Mouse (Mus musculus): ENCODE measurements around the gene Gm10097. TPM values are rescaled to one million over a fixed set of nuclear protein-coding genes. Genes with fewer than 3 reads are reported as not detected.

Gene Gm10097
- total RNA-seq (2021) = under 1 TPM in 1 of 2 experiments, not detected in 1; 0.26 TPM
- long read RNA-seq, experiment 1 = 0 reads
- long read RNA-seq, experiment 2, partial matches to known transcripts = 0 of 1 reads
- long read RNA-seq, experiment 2, other reads (novel, unspliced or antisense) = 1 of 1 reads

GRCm38 (mm10) chr10:5068676-5069265 is at the start of gene Gm10097:
Gm10097 (plus strand) TSS chr10:5069192.
- DNase-seq = peak in 1 of 2 experiments; percentile 29
- intact Hi-C loops (cut with DNase I) = no loop called here

GRCm38 (mm10) chr10:5025906-5026305 is 43.1 kb upstream of the Gm10097 start:
- intact Hi-C loops (cut with DNase I) = no loop called here

DNA sequence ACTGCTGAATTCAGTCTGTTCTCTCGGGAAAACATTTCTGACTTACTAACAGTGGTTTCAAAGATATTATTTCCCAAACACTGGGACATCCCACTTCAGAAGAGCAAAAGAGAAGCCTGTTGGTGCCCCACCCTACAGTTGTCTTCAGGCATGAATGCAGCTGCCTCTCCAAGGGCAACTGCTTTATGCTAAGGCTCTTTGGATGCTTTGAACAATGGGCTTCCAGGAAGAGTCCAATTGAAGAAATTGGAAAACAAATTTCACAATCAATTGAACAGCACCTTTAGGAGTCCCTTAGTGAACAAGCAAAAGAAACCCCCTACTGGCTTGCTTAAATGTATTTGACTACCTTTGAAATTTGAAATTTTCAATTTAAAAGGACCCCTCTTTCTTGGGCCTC is 41.8 kb upstream of the Gm10097 start:
- intact Hi-C loops (cut with DNase I) = no loop called here
- DNase-seq = no peak

More at GRCm38 (mm10) chr10:5025906-5026305, 43.1 kb upstream of the Gm10097 start:
- DNase-seq = no peak

- DNase-seq = no peak
Observed at GRCm38 (mm10) chr10:5028301-5028700, 40.7 kb upstream of the Gm10097 start.

GRCm38 (mm10) chr10:5029161-5029560 is 39.8 kb upstream of the Gm10097 start:
- no peak for DNase-seq

More at GRCm38 (mm10) chr10:5028301-5028700, 40.7 kb upstream of the Gm10097 start:
- intact Hi-C loops (cut with DNase I) = no loop called here

DNA sequence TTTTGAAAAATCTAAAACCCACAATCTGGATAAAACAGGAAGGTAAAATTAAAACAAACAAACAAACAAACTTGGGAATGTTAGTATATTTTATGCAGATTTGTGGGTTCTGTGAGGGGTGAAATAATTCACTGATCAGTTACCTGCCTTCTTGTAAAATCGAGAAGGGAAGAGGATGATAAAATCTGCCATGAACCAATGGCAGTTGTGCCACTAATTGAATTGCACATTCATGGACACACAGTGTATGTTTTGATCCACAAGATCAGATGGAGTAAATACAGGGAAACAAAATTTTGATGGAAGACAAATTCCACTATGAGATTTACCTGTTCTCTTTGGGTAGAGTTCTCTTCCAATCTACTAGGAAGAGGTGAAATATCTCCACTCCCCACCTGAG is 39.1 kb upstream of the Gm10097 start:
- DNase-seq = no peak
- intact Hi-C loops (cut with DNase I) = no loop called here

More at GRCm38 (mm10) chr10:5029161-5029560, 39.8 kb upstream of the Gm10097 start:
- intact Hi-C loops (cut with DNase I) = no loop called here

DNA sequence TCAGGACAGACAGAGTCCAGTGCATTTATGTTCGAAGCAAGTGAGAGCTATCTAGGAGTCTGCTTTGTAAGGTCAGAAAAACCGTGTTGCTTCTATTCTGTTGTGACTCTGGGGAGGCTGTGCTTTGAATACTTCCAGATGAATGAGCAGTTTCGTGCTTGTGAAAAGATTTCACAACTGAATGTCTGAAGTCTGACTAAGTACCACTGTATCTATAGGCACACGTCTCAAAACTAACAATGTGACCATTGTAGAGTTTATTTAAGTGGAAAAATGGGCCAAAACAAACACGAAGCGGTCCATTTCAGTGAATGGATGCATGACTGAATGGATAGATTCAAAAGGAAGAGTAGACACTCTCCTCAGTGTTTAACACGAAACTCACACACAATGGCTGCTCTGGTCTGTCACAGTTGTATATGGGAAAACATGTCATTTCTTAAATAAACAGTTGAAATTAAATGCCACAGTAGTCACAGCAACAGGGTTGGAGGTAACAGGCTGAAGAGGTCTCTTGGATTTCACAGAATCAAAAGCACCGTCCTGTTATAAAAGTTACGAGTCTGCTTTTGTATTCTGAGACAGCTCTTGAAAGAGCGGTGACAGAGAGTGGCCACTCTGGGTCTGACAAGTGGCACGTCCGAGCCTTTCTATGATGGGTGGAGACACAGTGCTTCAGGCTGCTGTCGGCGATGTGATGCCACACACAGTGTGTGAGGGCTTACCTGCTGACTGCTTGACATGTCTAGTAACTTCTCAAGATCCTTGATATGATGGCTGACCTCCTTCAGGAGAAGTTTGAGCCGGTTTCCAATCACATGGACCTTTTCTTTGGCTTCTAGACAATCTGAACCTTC is 36.6 kb upstream of the Gm10097 start:
- no peak for DNase-seq
- intact Hi-C loops (cut with DNase I) = no loop called here

DNA sequence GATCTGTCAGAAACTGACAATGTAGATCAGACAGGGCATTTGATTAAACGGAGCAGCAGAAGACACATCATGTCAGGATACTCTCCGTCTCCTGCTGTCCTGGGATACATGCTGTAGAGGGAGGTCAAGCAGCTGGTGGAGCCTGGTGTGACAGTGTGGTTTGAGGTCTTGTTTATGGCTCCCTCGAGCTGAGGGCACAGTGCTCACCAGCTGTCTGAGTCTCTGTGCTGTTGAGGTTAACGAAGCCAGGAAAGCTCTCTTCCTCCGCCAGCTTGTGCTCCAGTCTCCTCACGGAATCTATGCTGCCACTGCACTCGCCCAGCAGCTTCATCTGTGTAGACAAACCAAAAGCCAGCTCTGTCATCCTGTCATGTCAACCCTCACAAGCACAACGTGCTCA is 27.7 kb upstream of the Gm10097 start:
- intact Hi-C loops (cut with DNase I) = no loop called here
- DNase-seq = no peak

DNA sequence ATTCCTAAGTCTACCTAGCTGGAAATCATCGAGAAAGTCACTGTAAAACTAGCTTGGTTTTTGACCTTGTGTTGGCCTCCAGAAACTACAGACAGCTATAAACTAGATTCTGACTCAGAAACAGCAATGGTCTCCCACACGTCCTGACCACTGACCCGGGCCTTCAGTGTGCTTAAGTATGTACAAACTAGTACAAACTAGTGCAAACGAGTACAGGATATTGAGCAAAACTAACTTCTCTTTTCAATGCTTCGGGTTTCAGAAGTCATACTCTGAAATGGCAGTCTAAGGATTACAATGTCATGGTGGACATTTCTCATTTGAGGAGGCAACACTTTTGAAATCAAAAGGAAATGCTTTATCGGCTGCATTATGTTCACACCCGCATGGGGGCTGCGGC is 24.5 kb upstream of the Gm10097 start:
- DNase-seq = no peak
- intact Hi-C loops (cut with DNase I) = no loop called here

GRCm38 (mm10) chr10:5045213-5045612 is 23.8 kb upstream of the Gm10097 start:
- intact Hi-C loops (cut with DNase I) = no loop called here
- DNase-seq = no peak

- intact Hi-C loops (cut with DNase I) = no loop called here
- no peak for DNase-seq
Observed at GRCm38 (mm10) chr10:5045671-5046070, 23.3 kb upstream of the Gm10097 start.

- no peak for DNase-seq
- intact Hi-C loops (cut with DNase I) = no loop called here
Observed at GRCm38 (mm10) chr10:5056243-5056735, 12.7 kb upstream of the Gm10097 start.

DNA sequence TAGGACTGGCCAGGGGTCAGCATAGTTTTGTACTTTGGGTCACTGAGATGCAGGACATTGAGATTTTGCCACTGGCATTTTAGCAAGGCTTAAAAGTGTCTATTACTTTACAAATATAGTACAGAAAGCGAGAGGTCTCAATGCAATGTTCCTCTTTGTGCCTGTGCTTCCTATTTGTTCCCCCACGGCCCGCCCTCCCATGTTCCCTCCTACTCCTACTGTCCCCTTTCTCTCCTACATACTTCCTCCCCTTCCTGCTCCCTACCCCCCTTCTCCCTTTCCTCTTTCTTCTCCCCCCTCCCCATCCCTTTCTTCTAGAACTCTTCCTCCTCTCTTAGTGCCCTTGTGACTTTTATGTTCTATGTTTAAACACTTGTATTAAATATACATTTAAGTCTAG is 12.1 kb upstream of the Gm10097 start:
- no peak for DNase-seq
- intact Hi-C loops (cut with DNase I) = no loop called here

DNA sequence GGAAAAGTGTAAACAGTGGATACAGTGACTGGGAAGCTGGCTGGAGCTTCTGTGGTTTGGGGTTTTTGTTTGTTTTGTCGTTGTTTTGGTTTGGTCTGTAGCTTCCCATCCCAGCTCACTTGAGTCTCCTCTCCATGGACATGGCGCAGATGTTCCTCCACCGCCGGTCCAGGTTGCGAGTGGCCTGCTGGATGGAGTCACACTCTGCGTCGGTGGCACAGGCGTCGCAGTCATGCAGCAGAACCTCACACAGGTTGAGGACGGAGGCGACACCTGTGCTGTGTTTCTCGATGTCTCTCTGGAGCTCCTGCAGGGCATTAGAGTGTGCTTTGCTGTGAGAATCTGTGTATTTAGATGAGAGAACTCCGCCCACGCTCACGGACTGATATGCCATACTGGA is 11.3 kb upstream of the Gm10097 start:
- intact Hi-C loops (cut with DNase I) = no loop called here
- DNase-seq = no peak

GRCm38 (mm10) chr10:5058876-5059275 is 10.1 kb upstream of the Gm10097 start:
- intact Hi-C loops (cut with DNase I) = no loop called here
- DNase-seq = no peak

GRCm38 (mm10) chr10:5059983-5060382 is 9.0 kb upstream of the Gm10097 start:
- DNase-seq = no peak

GRCm38 (mm10) chr10:5067113-5067512 is 1.9 kb upstream of the Gm10097 start:
- intact Hi-C loops (cut with DNase I) = no loop called here

More at GRCm38 (mm10) chr10:5059983-5060382, 9.0 kb upstream of the Gm10097 start:
- intact Hi-C loops (cut with DNase I) = no loop called here

DNA sequence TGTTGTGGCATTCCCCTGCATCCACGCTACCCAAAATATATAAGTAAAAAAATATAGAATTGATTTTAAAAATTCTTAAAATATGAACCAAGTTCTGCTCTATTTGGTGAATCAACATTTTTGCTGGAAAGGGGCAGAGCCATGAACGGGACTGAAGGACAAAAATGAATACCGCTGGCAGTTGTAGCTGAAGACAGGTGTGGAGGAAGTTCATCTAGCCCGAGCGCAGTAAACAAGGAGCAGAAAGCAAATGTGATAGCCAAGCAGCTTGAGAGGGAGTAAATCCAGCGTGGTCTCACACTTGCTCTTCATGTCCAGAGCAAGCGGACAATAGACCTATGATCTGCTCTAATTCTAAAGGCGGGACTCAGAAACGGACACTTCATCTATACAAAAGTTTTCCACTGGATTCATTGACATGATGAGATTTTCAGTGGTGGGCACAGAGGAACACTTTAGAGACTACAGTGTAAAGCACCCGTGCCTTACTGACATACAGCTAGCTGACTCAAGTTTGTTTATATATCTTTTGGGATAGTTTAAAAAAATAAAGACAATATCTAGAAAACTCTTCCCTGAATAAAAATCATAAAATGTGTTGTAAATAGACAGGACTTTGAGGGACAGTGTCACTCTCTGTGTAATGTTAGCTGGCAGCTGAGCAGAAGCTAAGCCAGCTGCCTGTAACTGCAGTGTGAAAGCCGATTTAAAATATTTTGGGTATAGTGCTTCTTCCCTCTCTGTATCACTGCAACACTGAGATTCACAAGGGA is 1.4 kb downstream of the Gm10097 start:
- intact Hi-C loops (cut with DNase I) = loop anchor here (5.0 kb wide), 1 partner anchor 458 kb away; the partner anchor contains the start of gene Esr1

More at GRCm38 (mm10) chr10:5067113-5067512, 1.9 kb upstream of the Gm10097 start:
- no peak for DNase-seq

DNA sequence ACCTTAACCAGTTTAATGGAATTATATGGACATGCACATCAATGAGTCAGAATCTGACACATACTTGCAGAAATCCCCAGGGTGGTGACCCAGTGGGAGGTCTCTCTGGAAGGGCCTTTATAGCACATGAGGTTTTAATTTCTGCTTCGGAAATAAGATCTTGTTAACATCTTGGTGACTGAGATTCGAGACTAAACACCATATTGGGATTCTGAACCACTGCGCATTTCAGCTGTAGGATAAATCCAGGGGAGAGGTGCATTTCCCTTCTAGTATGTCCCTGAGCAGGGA is 1.9 kb downstream of the Gm10097 start:
- intact Hi-C loops (cut with DNase I) = loop anchor here (5.0 kb wide), 1 partner anchor 459 kb away; the partner anchor contains the start of gene Esr1
- no peak for DNase-seq

More for the DNA sequence above, 1.4 kb downstream of the Gm10097 start:
- no peak for DNase-seq

GRCm38 (mm10) chr10:5072054-5072453 is 3.1 kb downstream of the Gm10097 start:
- no peak for DNase-seq
- intact Hi-C loops (cut with DNase I) = loop anchor here (5.0 kb wide), 1 partner anchor 460 kb away; the partner anchor contains the start of gene Esr1

Data from gastrocnemius, postnatal 36 days (tissue).